Mouse (Mus musculus) adipose tissue, adult 10 weeks (tissue): Measurements from ENCODE around the gene Fbxl13. TPM values are rescaled to one million over a fixed set of nuclear protein-coding genes. Genes with fewer than 3 reads are reported as not detected.

ENCODE experiments used
- polyA plus RNA-seq: library from polyadenylated mRNA; stranded (reverse); fragments of 350-450 nt; fragmentation: Illumina TruSeq; extraction: RNeasy Lipid Tissue Mini Kit (QIAGEN cat#74804); gene quantifications from one replicate; pipeline ENCODE4 v1.2.3, GENCODE M21; 2014; ENCODE audit warnings: low read depth, low replicate concordance

The Fbxl13 gene
- polyA plus RNA-seq = 2.6 TPM

GRCm38 (mm10) chr5:21645439-21646132 lies at the start of gene Fbxl13, which contains the start of gene Armc10:
TSS of gene Fbxl13 (minus strand) at chr5:21645634.
TSS of gene Armc10 (plus strand) at chr5:21645813.

GRCm38 (mm10) chr5:21543409-21544201 lies 101.8 kb downstream of the Fbxl13 start, which contains the start of gene Lrrc17:
TSS of gene Lrrc17 (plus strand) at chr5:21543559.

Other genes starting within 250 kb of the Fbxl13 start
- gene Ccdc146, start 221.0 kb downstream of the Fbxl13 start, polyA plus RNA-seq = 2.7 TPM
- 4.4 TPM for gene Fam185a, start 220.7 kb downstream of the Fbxl13 start, polyA plus RNA-seq
- gene Lrrc17, start 102.1 kb downstream of the Fbxl13 start, polyA plus RNA-seq = 9.4 TPM
- 32.8 TPM for gene Armc10, start 179 bp upstream of the Fbxl13 start, polyA plus RNA-seq
- 16.5 TPM for gene Napepld, start 55.8 kb upstream of the Fbxl13 start, polyA plus RNA-seq
- gene Pmpcb, start 91.5 kb upstream of the Fbxl13 start, polyA plus RNA-seq = 64.1 TPM
- 25.0 TPM for gene Dnajc2, start 139.6 kb upstream of the Fbxl13 start, polyA plus RNA-seq
- gene Psmc2, start 139.6 kb upstream of the Fbxl13 start, polyA plus RNA-seq = 95.2 TPM
- gene Slc26a5, start 220.0 kb upstream of the Fbxl13 start, polyA plus RNA-seq = not detected